Mouse (Mus musculus) heart, embryonic 13.5 days (tissue): ENCODE data around the gene Tpbg. TPM values are rescaled to one million over a fixed set of nuclear protein-coding genes. Genes with fewer than 3 reads are reported as not detected.
"Not testable (repeated sequence)": the region's sequence is repeated elsewhere in the genome, so short reads cannot be mapped to it uniquely, and the experiment has no call there.

ENCODE experiments used
- ATAC-seq: fragments of 200-750 bp; cut with Nextera tagmentation; 2 replicates; pipeline ENCODE4 v1.8.0; 2017; ENCODE audit warnings: moderate TSS enrichment; ENCODE audit not compliant: insufficient number of reproducible peaks, low FRiP score, low TSS enrichment; ENCODE audit errors: extremely low read depth
- H3K27ac ChIP-seq: fragments of 300-500 bp; sonication (generic); replicated peaks from 2 replicates; pipeline ENCODE4 v1.5.1; 2015; ENCODE audit warnings: moderate library complexity, mild to moderate bottlenecking, inconsistent platforms
- H3K27me3 ChIP-seq: fragments of 300-500 bp; sonication (generic); replicated peaks from 2 replicates; pipeline ENCODE4 v1.6.1; 2015; ENCODE audit warnings: mild to moderate bottlenecking, inconsistent platforms
- H3K36me3 ChIP-seq: fragments of 300-500 bp; sonication (generic); 2 replicates; pipeline ENCODE4 v1.6.1; 2015; ENCODE audit warnings: mild to moderate bottlenecking, inconsistent platforms
- H3K4me1 ChIP-seq: fragments of 300-500 bp; sonication (generic); 2 replicates; pipeline ENCODE4 v1.6.1; 2015; ENCODE audit warnings: inconsistent platforms
- H3K4me2 ChIP-seq: fragments of 300-500 bp; sonication (generic); 2 replicates; pipeline ENCODE4 v1.6.1; 2015; ENCODE audit warnings: inconsistent platforms, mild to moderate bottlenecking, moderate library complexity
- H3K4me3 ChIP-seq: fragments of 300-500 bp; sonication (generic); 2 replicates; pipeline ENCODE4 v1.5.1; 2015; ENCODE audit warnings: moderate library complexity, mild to moderate bottlenecking, inconsistent platforms
- H3K9ac ChIP-seq: fragments of 300-500 bp; sonication (generic); 2 replicates; pipeline ENCODE4 v1.6.1; 2015; ENCODE audit warnings: inconsistent platforms, mild to moderate bottlenecking, moderate library complexity
- H3K9me3 ChIP-seq: fragments of 300-500 bp; sonication (generic); 2 replicates; pipeline ENCODE4 v1.6.1; 2016; ENCODE audit warnings: inconsistent platforms
- WGBS: fragments of 180-500 bp; shearing (Covaris S2); methylation state at CpG from one replicate; pipeline ENCODE4 v1.1.7; 2015; ENCODE audit warnings: mixed read lengths; 5-methylcytosine and 5-hydroxymethylcytosine counted together
- polyA plus RNA-seq: library from polyadenylated mRNA; unstranded; fragments of >200 nt; fragmentation: Nextera tagmentation; extraction: Ambion mirVana; gene quantifications from 2 replicates; pipeline ENCODE4 v1.2.1, GENCODE M21; 2015

The Tpbg gene
- 4.0 and 6.0 TPM in 2 replicates for polyA plus RNA-seq

DNA sequence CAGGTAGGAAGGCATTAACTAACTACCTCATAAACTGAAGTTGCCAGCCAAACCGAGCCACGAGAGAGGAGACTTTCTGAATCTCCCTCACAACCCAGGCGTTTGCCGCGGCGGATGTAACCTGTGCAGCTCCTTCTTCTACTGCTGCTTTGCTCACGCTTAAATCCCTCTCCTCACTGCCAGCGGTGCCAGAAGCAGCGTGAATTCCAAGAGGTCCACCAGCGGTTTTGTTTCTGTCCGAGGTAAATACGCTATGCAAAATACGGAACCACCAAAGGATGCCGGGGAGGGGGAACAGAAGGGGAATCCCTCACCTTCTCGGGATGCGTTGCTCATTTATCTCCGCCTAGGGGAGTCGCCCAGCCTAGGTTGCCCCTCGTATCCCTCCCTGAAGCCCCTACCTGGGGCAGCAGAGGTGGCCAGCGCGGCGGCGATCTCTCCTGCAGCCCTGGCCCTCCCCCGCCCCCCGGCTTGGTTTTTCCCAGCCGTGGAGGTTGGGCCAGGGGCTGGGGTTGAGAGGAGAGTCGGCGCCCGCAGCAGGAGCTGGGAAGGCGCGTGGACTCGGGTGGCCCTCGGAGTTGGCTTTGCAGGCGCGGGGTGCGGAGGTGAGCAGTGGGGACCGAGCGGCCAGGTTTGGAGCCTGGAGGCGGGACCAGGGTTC lies at the start of gene Tpbg:
Gene Tpbg, plus strand, starts transcription at position 30 of the 661 bp plus-strand sequence.
- Histone ChIP-seq H3K9ac (peak within 1 kb of the TSS; percentile 85), H3K27me3 (peaks cover 29% of the 10 kb centered on the region), H3K4me2 (peak within 1 kb of the TSS; percentile 85), H3K36me3 (peaks cover 5% of the 10 kb centered on the region), H3K4me3 (peak within 1 kb of the TSS; percentile 78), H3K9me3 (no peaks in the 10 kb centered on the region), H3K27ac (peak within 1 kb of the TSS; percentile 79), H3K4me1 (peaks cover 10% of the 10 kb centered on the region)
- under 1% methylated on average over 39 of the region's 39 CpGs for WGBS
- no peak for ATAC-seq

- H3K27ac ChIP-seq, ATAC-seq, H3K27me3 ChIP-seq, H3K4me2 ChIP-seq, H3K9ac ChIP-seq, H3K4me3 ChIP-seq, H3K4me1 ChIP-seq, H3K9me3 ChIP-seq, H3K36me3 ChIP-seq: not testable (repeated sequence)
- WGBS, result 84% methylated on average over 2 of the region's 2 CpGs
Measured at GRCm38 (mm10) chr9:85801986-85802385, 40.2 kb upstream of the Tpbg start.

DNA sequence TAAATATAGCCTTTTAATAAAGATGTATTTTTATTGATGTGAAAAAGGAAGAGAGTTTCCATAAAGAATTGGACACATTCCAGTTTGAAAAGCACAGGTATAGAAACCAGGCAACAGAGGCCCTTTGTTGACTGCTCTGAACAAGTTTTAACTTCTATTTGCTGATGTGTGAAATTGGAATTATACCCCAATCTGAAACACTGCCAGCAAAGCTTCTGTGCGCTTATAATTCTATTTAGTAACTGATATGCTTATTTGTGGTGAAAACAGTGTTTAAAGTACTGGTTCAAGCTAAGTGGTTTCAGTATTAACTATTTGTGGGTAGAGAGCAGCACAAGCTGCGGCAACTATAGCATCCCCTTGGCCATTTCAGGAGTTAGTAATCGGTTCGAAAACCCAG lies 39.6 kb upstream of the Tpbg start:
- Histone ChIP-seq H3K27ac (no peak overlapping the region), H3K4me3 (no peak overlapping the region), H3K36me3 (no peaks in the 10 kb centered on the region), H3K9me3 (no peaks in the 10 kb centered on the region), H3K9ac (no peak overlapping the region), H3K4me1 (no peaks in the 10 kb centered on the region; the same call in 1 of the 2 replicates), H3K4me2 (no peak overlapping the region), H3K27me3 (no peaks in the 10 kb centered on the region)
- ATAC-seq, result no peak
- WGBS, result 87% methylated on average over 4 of the region's 4 CpGs

DNA sequence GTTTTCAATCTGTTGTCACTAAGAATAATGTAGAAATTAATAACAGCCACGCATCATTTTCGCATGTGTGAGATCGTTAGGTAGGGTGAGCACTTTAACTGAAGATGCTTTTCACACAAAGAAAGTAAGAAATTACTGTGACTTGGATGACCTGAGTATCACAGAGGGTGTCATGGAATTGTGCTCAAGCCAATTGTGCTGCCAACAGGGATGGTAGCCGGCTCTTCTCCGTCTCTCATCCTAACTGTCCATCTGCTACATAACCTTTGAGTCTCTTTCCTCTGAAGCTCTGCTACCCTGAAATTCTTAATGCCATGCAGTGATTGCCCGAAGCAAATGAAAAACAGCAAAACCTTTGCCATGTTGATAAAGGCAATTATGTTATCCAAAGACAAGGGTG lies 35.8 kb upstream of the Tpbg start:
- 81% methylated on average over 6 of the region's 6 CpGs for WGBS
- Histone ChIP-seq H3K27me3 (no peaks in the 10 kb centered on the region), H3K4me2 (no peak overlapping the region)

GRCm38 (mm10) chr9:85809246-85809645 lies 32.9 kb upstream of the Tpbg start:
- no peak for ATAC-seq
- Histone ChIP-seq H3K4me3 (no peak overlapping the region), H3K9me3 (no peaks in the 10 kb centered on the region), H3K4me2 (no peak overlapping the region), H3K36me3 (no peaks in the 10 kb centered on the region), H3K27ac (no peak overlapping the region), H3K27me3 (no peaks in the 10 kb centered on the region), H3K4me1 (no peaks in the 10 kb centered on the region), H3K9ac (no peak overlapping the region)
- 76% methylated on average over 3 of the region's 3 CpGs for WGBS

More for the DNA sequence above, 35.8 kb upstream of the Tpbg start:
- H3K4me1 ChIP-seq, result no peaks in the 10 kb centered on the region
- no peak for ATAC-seq
- H3K27ac ChIP-seq, result no peak overlapping the region
- no peak overlapping the region for H3K9ac ChIP-seq
- H3K36me3 ChIP-seq, result no peaks in the 10 kb centered on the region
- H3K9me3 ChIP-seq, result no peaks in the 10 kb centered on the region
- H3K4me3 ChIP-seq, result no peak overlapping the region

GRCm38 (mm10) chr9:85820829-85821228 lies 21.4 kb upstream of the Tpbg start:
- H3K4me3 ChIP-seq, result no peak overlapping the region
- H3K27me3 ChIP-seq, result no peaks in the 10 kb centered on the region
- no peaks in the 10 kb centered on the region for H3K36me3 ChIP-seq
- no peak for ATAC-seq
- no peaks in the 10 kb centered on the region for H3K9me3 ChIP-seq
- 82% methylated on average over 11 of the region's 11 CpGs for WGBS
- H3K4me2 ChIP-seq, result no peak overlapping the region
- H3K9ac ChIP-seq, result no peak overlapping the region
- H3K4me1 ChIP-seq, result no peaks in the 10 kb centered on the region
- H3K27ac ChIP-seq, result no peak overlapping the region

- no peak overlapping the region for H3K9ac ChIP-seq
Measured at GRCm38 (mm10) chr9:85835521-85836425, 6.4 kb upstream of the Tpbg start.

GRCm38 (mm10) chr9:85839626-85840025 lies 2.6 kb upstream of the Tpbg start:
- Histone ChIP-seq H3K4me3 (no peak overlapping the region), H3K36me3 (peaks cover 1% of the 10 kb centered on the region; the same call in 1 of the 2 replicates), H3K27ac (no peak overlapping the region), H3K9ac (no peak overlapping the region), H3K4me2 (no peak overlapping the region), H3K27me3 (peaks cover 22% of the 10 kb centered on the region), H3K4me1 (peaks cover 9% of the 10 kb centered on the region), H3K9me3 (no peaks in the 10 kb centered on the region)
- WGBS, result 61% methylated on average over 3 of the region's 3 CpGs
- no peak for ATAC-seq

More at GRCm38 (mm10) chr9:85835521-85836425, 6.4 kb upstream of the Tpbg start:
- no peak for ATAC-seq
- H3K4me2 ChIP-seq, result no peak overlapping the region
- no peaks in the 10 kb centered on the region for H3K36me3 ChIP-seq
- H3K9me3 ChIP-seq, result no peaks in the 10 kb centered on the region
- H3K27me3 ChIP-seq, result 0 out of 2 replicates have a peak, but pooled peaks cover 10% of the 10 kb centered on the region
- WGBS, result 76% methylated on average over 17 of the region's 17 CpGs
- no peak overlapping the region for H3K4me3 ChIP-seq
- no peak overlapping the region for H3K27ac ChIP-seq
- no peaks in the 10 kb centered on the region for H3K4me1 ChIP-seq

DNA sequence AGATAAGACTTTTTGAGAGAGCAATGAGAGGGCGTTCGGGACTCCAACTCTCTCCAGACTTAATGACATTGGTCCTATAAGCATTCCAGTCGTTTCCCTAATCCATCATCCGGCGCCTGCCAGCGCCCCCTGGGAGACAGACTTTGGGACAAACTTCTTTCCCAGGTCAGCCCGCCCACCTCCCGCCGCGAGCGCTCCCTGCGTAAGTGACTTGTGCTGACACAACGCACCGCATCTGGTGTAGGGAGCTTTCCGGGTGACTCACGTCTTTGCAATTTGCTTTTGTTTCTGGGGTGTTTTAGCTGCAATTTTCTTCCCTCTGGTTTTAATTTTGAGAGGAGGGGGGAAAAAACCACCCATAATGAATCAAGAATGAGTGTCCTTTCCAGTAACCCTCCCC lies 289 bp upstream of the Tpbg start:
- no peak for ATAC-seq
- H3K4me1 ChIP-seq, result peaks cover 10% of the 10 kb centered on the region
- peaks cover 29% of the 10 kb centered on the region for H3K27me3 ChIP-seq
- peak overlapping the region; percentile 85 for H3K4me2 ChIP-seq
- peaks cover 3% of the 10 kb centered on the region; the same call in 1 of the 2 replicates for H3K36me3 ChIP-seq
- peak overlapping the region; percentile 79; the same call in 1 of the 2 replicates for H3K27ac ChIP-seq
- H3K9ac ChIP-seq, result peak overlapping the region; percentile 85; the same call in 1 of the 2 replicates
- H3K4me3 ChIP-seq, result peak overlapping the region; percentile 78
- WGBS, result under 1% methylated on average over 16 of the region's 16 CpGs
- no peaks in the 10 kb centered on the region for H3K9me3 ChIP-seq

GRCm38 (mm10) chr9:85843031-85843890 lies 1.1 kb downstream of the Tpbg start:
- Histone ChIP-seq H3K4me1 (peaks cover 10% of the 10 kb centered on the region), H3K4me2 (peak overlapping the region; percentile 85), H3K4me3 (peak overlapping the region; percentile 78), H3K36me3 (peaks cover 6% of the 10 kb centered on the region), H3K27ac (peak overlapping the region; percentile 79), H3K27me3 (peaks cover 29% of the 10 kb centered on the region), H3K9ac (peak overlapping the region; percentile 85), H3K9me3 (no peaks in the 10 kb centered on the region)
- ATAC-seq, result peak; percentile 37; the same call in 1 of the 2 replicates
- WGBS, result under 1% methylated on average over 56 of the region's 65 CpGs
